Mouse (Mus musculus): ENCODE measurements at regions not wholly inside any gene's neighbourhood (a gene's known extent, or its start where the extent isn't known, plus 50 kb on each side); places are given as distances from the start of the nearest gene placed in this dataset.

- DNase-seq (ENCODE audit: low read depth), result no peak
These were observed 107.0 kb upstream of the Pdzrn3 start for GRCm38 (mm10) chr6:101484526-101485287.

- DNase-seq (ENCODE audit: low read depth), result no peak
These were observed 105.2 kb upstream of the Pdzrn3 start for GRCm38 (mm10) chr6:101482635-101483465.

- no peak for DNase-seq (ENCODE audit: low read depth)
These were observed 96.3 kb upstream of the Pdzrn3 start for GRCm38 (mm10) chr6:101473956-101474355.

GRCm38 (mm10) chr6:101473257-101473925 is 95.7 kb upstream of the Pdzrn3 start:
- no peak for DNase-seq (ENCODE audit: low read depth)

DNA sequence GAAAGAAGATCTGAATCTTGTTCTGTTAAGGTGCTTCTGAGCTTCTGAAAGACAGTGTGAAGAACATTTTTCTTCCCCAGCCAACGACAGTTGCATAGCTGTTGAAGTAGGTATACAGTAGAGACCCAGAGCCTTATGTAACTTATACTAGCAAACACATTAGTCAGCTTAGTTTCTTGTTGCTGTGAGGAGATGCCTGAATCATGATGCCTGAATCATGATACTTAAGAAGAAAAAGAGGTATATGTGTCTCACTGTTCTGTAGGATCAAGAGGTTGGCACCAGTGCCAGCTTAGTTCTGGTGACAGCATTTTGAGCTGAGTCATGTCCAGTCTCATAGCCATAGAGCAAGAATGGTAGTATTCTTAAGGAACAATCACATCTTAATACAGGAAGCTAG is 87.2 kb upstream of the Pdzrn3 start:
- DNase-seq (ENCODE audit: low read depth), result no peak

DNA sequence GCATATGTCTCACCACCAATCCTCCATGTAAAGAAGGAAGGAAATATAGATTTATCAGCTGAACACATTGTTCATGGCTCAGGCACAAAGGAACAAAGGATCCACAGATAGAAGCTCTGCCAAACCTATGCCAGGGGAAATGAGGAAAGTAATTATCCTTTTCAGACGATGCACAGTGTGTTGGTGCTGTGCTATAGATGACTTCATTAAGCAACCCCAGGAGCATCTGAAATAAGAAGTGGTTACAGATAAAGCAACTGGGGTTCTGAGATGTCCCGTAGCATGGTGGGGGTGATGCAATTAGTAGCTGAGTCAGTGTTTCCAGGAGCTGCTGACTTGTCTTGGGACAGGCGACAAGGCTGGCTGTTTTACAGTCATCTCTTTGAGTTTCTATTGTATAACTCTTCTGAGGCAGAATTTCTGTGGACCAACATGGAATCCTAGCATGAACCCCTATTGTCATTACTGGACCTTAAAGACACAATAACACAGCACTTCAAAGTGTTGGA is 86.2 kb upstream of the Pdzrn3 start:
- DNase-seq (ENCODE audit: low read depth), result no peak

GRCm38 (mm10) chr6:101446720-101447119 is 69.0 kb upstream of the Pdzrn3 start:
- no peak for DNase-seq (ENCODE audit: low read depth)

DNA sequence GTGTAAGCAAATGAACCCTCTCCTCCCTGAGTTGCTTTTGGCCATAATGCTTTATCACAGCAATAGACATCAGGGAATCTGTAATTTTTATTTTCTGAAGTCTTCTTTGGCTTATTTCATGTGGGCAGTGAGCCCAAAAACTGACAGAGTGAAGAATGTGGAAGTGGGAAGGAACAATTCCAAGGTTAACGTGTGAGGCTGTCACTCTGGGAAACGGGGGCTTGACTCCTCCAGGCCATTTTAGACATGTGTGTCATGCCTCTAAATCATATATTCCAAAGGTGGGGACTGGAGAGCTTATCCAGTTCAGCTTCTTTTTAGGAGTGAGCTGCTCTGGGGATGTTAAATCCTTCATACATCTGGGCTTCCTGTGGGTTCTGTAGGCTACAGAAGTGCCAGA is 68.6 kb upstream of the Pdzrn3 start:
- DNase-seq (ENCODE audit: low read depth), result no peak

- DNase-seq (ENCODE audit: low read depth), result no peak
These were observed 55.1 kb upstream of the Pdzrn3 start for GRCm38 (mm10) chr6:101432769-101433168.

DNA sequence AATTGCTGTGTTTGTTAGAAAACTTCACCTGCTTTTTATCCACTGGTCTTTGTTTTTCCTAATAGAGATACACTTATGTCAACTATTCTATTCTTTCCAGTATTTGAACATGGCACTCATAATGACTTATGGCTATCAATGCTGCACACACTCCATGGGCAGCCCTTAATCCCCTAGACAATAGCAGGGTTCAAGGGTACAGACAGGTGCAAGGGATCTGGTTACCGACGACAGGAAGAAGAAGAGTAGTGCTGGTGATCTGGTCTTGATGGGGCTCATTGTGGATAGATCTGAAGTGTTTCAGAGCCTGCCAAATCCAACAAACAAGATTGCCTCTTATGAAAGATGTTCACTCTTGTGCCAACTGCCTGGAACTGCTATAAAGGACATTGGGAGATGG is 51.9 kb upstream of the Pdzrn3 start:
- no peak for DNase-seq (ENCODE audit: low read depth)
